Mouse (Mus musculus) hindbrain, embryonic 14.5 days (tissue): ENCODE measurements at regions not wholly inside any gene's neighbourhood (a gene's known extent, or its start where the extent isn't known, plus 50 kb on each side); places are given as distances from the start of the nearest gene placed in this dataset.
"Not testable (repeated sequence)": the region's sequence is repeated elsewhere in the genome, so short reads cannot be mapped to it uniquely, and the experiment has no call there.

ENCODE experiments used
- ATAC-seq: fragments of 200-750 bp; cut with Nextera tagmentation; 2 replicates; pipeline ENCODE4 v1.8.0; 2017; ENCODE audit warnings: moderate number of reproducible peaks, mild to moderate bottlenecking, moderate TSS enrichment, moderate library complexity; ENCODE audit not compliant: low FRiP score
- DNase-seq: peaks from one replicate; pipeline ENCODE4 v3.0.0-alpha.2; 2015; ENCODE audit warnings: low spot score
- H3K27ac ChIP-seq: fragments of 300-500 bp; sonication (generic); 2 replicates; pipeline ENCODE4 v1.5.1; 2014; ENCODE audit warnings: mild to moderate bottlenecking, moderate library complexity
- H3K27me3 ChIP-seq: fragments of 300-500 bp; sonication (generic); 2 replicates; pipeline ENCODE4 v1.6.1; 2014; ENCODE audit warnings: mild to moderate bottlenecking, low read length, mixed read lengths; ENCODE audit not compliant: control insufficient read depth, insufficient read depth
- H3K36me3 ChIP-seq: fragments of 300-500 bp; sonication (generic); replicated peaks from 2 replicates; pipeline ENCODE4 v1.6.1; 2014; ENCODE audit not compliant: control insufficient read depth, insufficient read depth
- H3K4me1 ChIP-seq: fragments of 300-500 bp; sonication (generic); replicated peaks from 2 replicates; pipeline ENCODE4 v1.6.1; 2014; ENCODE audit warnings: antibody characterized with exemption, low read length, mixed read lengths; ENCODE audit not compliant: control insufficient read depth, insufficient read depth
- H3K4me2 ChIP-seq: fragments of 300-500 bp; sonication (generic); replicated peaks from 2 replicates; pipeline ENCODE4 v1.6.1; 2014; ENCODE audit warnings: mild to moderate bottlenecking, moderate library complexity
- H3K4me3 ChIP-seq: fragments of 300-500 bp; sonication (generic); replicated peaks from 2 replicates; pipeline ENCODE4 v1.5.1; 2014; ENCODE audit warnings: mild to moderate bottlenecking, low read length
- H3K9ac ChIP-seq: fragments of 300-500 bp; sonication (generic); 2 replicates; pipeline ENCODE4 v1.6.1; 2014
- H3K9me3 ChIP-seq: fragments of 300-500 bp; sonication (generic); 2 replicates; pipeline ENCODE4 v1.6.1; 2016; ENCODE audit warnings: low read length; ENCODE audit not compliant: control insufficient read depth
- WGBS: fragments of 180-500 bp; shearing (Covaris S2); extraction: QIAGEN DNeasy Blood & Tissue Kit; methylation state at CpG from one replicate; pipeline ENCODE4 v1.1.7; 2014; 5-methylcytosine and 5-hydroxymethylcytosine counted together

GRCm38 (mm10) chr12:115404657-115405056 is 642.9 kb upstream of the Zfp386 start:
- Histone ChIP-seq H3K36me3 (no peaks in the 10 kb centered on the region), H3K27me3 (no peaks in the 10 kb centered on the region), H3K9ac (no peak overlapping the region), H3K4me2 (no peak overlapping the region), H3K4me1 (no peaks in the 10 kb centered on the region), H3K9me3 (peaks cover 13% of the 10 kb centered on the region; the same call in 1 of the 2 replicates), H3K27ac (no peak overlapping the region), H3K4me3 (no peak overlapping the region)
- DNase-seq: no peak
- WGBS: 91% methylated on average over 1 of the region's 1 CpGs
- no peak for ATAC-seq

DNA sequence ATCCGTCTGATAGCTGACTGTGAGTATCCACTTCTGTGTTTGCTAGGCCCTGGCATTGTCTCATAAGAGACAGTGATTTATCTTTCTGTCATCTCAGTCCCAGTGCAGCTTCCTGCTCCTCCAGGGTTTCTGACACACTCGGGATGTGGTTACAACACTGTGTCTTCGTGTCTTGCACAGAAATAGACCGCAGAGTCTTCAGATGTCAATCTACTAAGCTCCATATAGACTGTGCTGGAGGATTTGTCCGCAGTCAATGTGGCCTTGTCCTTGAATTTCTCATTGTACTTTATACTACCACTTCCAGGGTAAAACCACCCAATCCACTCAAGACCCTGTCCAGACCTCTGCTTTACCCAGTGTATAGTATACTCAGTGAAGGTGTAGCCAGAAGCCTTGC is 601.3 kb upstream of the Zfp386 start:
- not testable (repeated sequence) for H3K4me1 ChIP-seq, H3K27ac ChIP-seq, H3K9ac ChIP-seq, H3K4me3 ChIP-seq, H3K27me3 ChIP-seq, H3K36me3 ChIP-seq, ATAC-seq, H3K4me2 ChIP-seq, H3K9me3 ChIP-seq, DNase-seq
- 82% methylated on average over 2 of the region's 5 CpGs for WGBS

DNA sequence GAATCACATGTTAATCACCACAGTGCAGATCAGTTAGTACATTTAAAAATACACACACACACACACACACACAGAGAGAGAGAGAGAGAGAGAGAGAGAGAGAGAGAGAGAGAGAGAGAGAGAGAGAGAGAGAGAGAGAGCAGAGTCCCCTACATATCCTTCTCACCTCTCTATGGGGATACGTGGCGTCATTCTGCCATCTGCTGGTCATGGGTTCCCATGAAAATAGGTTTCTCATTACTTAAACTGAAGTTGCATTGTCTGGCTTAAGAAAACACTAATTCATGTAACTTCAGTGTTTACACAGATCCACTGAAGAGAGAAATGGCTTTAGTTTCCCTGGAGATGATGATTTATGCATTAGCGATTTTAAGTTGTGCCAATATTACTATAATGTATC is 594.9 kb upstream of the Zfp386 start:
- H3K9ac ChIP-seq, ATAC-seq, H3K4me3 ChIP-seq, H3K27me3 ChIP-seq, DNase-seq, H3K27ac ChIP-seq, H3K4me1 ChIP-seq, H3K36me3 ChIP-seq, H3K4me2 ChIP-seq, H3K9me3 ChIP-seq: not testable (repeated sequence)
- WGBS: 62% methylated on average over 3 of the region's 3 CpGs

GRCm38 (mm10) chr12:115464777-115465176 is 582.7 kb upstream of the Zfp386 start:
- not testable (repeated sequence) for H3K4me2 ChIP-seq, ATAC-seq, DNase-seq

GRCm38 (mm10) chr12:115468015-115468414 is 579.5 kb upstream of the Zfp386 start:
- H3K4me2 ChIP-seq, H3K4me3 ChIP-seq, ATAC-seq, H3K9ac ChIP-seq, DNase-seq, H3K27me3 ChIP-seq, H3K4me1 ChIP-seq, H3K9me3 ChIP-seq, H3K27ac ChIP-seq, H3K36me3 ChIP-seq: not testable (repeated sequence)
- WGBS: 35% methylated on average over 4 of the region's 4 CpGs

More at GRCm38 (mm10) chr12:115464777-115465176, 582.7 kb upstream of the Zfp386 start:
- H3K9me3 ChIP-seq, H3K27ac ChIP-seq, H3K27me3 ChIP-seq, H3K4me1 ChIP-seq, H3K9ac ChIP-seq, H3K4me3 ChIP-seq, H3K36me3 ChIP-seq: not testable (repeated sequence)

DNA sequence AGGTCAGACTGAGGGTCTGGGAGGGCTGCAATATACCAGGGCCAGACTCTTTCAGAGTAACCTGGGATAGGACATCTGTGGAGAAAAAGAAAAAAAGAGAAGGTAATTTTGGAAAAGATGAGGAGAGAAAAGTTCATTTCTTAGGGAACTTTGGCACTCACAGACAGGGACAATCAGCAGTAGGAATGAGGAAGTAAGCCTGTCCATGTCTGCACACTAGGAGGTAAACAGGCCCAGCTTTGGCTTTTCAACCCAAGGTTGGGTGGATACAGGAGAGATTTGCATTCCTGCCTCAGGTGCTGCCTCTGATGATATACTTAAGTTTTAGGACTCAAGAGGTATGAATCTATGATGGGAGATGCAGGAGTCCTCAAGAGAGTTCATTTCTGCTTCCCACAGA is 579.0 kb upstream of the Zfp386 start:
- not testable (repeated sequence) for H3K36me3 ChIP-seq, H3K27me3 ChIP-seq, H3K9ac ChIP-seq, ATAC-seq, DNase-seq, H3K4me2 ChIP-seq, H3K9me3 ChIP-seq, H3K27ac ChIP-seq, H3K4me1 ChIP-seq, H3K4me3 ChIP-seq

- no peak for DNase-seq
- H3K36me3 ChIP-seq: no peaks in the 10 kb centered on the region
- H3K9me3 ChIP-seq: peaks cover 15% of the 10 kb centered on the region; the same call in 1 of the 2 replicates
- H3K27me3 ChIP-seq: no peaks in the 10 kb centered on the region
- no peaks in the 10 kb centered on the region for H3K4me1 ChIP-seq
- H3K4me2 ChIP-seq: no peak overlapping the region
- ATAC-seq: no peak
- no peak overlapping the region for H3K27ac ChIP-seq
- WGBS: 80% methylated on average over 1 of the region's 1 CpGs
- no peak overlapping the region for H3K9ac ChIP-seq
- no peak overlapping the region for H3K4me3 ChIP-seq
These were observed 548.7 kb upstream of the Zfp386 start for GRCm38 (mm10) chr12:115498865-115499264.

GRCm38 (mm10) chr12:115507285-115507684 is 540.2 kb upstream of the Zfp386 start:
- H3K4me1 ChIP-seq, H3K9ac ChIP-seq, DNase-seq: not testable (repeated sequence)

DNA sequence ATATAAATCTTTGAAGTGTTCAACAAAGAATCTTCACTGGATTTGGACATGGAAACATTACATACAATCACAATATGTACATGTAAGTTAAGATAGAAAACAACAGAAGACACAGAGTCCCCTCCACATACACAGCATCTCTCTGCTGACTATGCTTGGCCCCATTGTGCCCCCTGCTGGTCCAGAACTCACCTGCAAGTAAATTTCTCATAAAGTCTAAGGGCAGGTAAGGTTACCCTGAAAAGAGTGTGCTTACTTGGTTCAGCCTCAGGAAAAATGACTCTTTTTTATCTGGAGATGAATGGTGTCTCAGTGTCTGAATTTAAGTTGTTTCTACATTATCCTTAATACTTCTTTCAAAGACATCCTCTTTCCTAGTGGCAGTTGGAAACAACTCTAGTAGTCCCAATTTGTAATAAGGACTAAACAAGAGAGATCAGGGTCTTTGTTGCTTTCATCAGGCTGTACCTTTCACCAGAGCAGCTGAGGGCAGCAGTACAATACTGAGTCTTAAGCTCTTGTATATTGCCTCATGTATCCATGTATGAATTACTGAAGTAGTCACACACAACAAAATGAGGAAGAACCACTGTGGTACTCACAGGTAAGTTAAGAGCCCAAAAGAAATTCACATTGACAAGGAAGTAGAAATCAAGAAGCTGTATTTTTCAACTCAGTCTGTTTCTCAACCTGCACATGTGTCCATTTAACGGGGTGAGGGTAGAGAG is 538.7 kb upstream of the Zfp386 start:
- H3K4me2 ChIP-seq, DNase-seq, ATAC-seq, H3K36me3 ChIP-seq, H3K9me3 ChIP-seq, H3K9ac ChIP-seq, H3K27ac ChIP-seq, H3K4me1 ChIP-seq, H3K27me3 ChIP-seq, H3K4me3 ChIP-seq: not testable (repeated sequence)
- WGBS: 54% methylated on average over 1 of the region's 1 CpGs

More at GRCm38 (mm10) chr12:115507285-115507684, 540.2 kb upstream of the Zfp386 start:
- not testable (repeated sequence) for H3K27me3 ChIP-seq, H3K4me2 ChIP-seq, H3K4me3 ChIP-seq, H3K27ac ChIP-seq, ATAC-seq, H3K9me3 ChIP-seq, H3K36me3 ChIP-seq
- 74% methylated on average over 3 of the region's 3 CpGs for WGBS
